Mouse (Mus musculus) granulocyte monocyte progenitor cell, adult 5-6 weeks (primary cell): ENCODE results near the gene Snx29. TPM values are rescaled to one million over a fixed set of nuclear protein-coding genes. Genes with fewer than 3 reads are reported as not detected.

Source experiments
- ATAC-seq: replicated peaks from 2 replicates; pipeline ENCODE4 v1.8.0; 2016; ENCODE audit warnings: mild to moderate bottlenecking, moderate TSS enrichment, inconsistent platforms; ENCODE audit not compliant: poor library complexity, severe bottlenecking
- total RNA-seq, 2 experiments: library from RNA; stranded (forward) in 1 of 2; stranded (reverse) in 1 of 2; fragments of 200-712, 200-1000 nt in 1 of 2; fragments of >200 nt in 1 of 2; fragmentation: Nextera tagmentation in 1 of 2; gene quantifications; 2 replicates each; pipeline ENCODE4 v1.2.3; 2014 to 2017

The Snx29 gene
- total RNA-seq, 2 experiments from 2014 or later = 7.8 to 21.2 TPM

DNA sequence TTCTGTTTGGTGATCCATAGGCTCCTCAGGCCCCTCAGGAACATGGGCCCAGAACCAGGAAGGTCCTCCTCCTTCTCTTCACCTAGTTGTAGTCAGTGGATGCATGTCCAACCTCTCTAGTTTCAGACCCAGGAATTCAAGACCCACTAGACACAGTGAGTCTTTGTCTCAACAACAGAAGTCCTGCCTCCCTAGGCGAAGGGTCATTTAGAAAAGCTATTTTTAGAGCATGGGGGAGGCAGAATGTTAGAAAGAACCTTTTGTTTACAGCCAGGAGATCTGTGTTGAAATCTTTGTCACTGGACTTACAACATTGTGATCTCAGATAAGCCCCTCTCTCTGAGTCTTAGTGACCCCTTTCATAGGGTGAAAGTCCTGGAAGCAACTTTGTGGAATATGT lies 334.4 kb downstream of the Snx29 start:
- no peak for ATAC-seq

DNA sequence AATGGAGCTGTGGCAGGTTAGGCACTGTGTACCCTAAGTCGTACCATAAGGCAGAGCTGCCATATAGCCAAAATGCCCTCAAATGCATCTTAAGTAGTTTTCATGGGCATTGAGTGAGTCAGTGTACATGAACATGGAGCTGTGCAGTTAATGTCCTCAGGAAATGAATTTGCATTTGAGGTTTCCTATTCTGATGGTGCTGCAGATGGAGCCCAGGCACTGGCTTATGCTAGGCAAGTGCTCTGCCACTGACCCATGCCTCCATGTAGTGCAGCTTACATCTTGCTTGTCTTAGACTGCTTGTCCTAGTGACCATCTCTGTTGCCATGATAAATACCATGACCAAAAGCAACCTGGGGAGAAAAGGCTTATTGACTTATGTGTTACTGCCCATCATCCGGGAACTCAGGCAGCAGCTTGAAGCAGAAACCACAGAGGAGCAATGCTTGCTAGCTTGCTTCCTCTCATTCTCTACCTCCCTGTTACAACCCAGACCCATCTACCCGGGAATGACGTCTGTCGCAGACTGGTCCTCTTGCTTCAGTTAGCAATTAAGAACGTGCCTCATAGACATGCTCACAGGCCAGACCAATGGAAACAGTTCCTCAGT lies 336.5 kb downstream of the Snx29 start:
- ATAC-seq = peak; percentile 62

DNA sequence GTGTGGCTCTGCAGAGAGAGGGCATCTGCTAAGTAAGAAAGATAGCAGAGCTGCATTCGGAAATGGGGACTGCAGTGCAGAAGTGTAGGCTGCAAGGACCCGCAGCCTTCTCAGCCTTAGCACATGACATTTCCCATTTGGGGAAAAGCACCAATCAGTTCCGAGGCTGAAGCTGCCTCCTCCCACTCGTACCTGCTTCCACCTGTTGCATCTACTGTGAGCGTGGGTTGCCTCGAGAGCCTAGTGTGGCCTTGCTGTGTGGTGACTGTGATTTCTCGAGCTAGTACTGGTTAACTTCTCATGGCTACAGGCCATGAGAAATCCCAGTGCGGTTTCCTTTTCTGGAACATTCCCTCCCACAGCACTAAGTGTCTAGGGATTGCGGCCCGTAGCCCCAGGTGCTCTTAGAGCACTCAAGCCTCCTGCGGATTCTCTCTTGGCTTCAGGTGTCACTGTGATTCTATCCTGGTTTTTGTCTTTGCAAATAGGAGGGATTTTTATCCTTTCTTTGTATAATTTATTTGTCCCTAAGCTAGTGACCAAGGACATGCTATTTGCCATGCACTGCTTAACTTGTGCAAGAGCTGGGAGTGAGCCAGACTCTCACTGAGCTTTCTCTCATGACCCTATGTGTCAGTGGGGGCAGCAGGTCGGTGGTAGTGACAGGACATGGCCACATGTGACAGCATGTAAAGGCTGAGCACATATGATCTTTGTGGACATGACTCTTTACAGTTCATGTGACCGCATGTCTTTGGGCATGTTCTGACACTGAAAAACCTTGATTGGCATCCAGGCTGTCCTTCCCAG lies 342.4 kb downstream of the Snx29 start:
- no peak for ATAC-seq

DNA sequence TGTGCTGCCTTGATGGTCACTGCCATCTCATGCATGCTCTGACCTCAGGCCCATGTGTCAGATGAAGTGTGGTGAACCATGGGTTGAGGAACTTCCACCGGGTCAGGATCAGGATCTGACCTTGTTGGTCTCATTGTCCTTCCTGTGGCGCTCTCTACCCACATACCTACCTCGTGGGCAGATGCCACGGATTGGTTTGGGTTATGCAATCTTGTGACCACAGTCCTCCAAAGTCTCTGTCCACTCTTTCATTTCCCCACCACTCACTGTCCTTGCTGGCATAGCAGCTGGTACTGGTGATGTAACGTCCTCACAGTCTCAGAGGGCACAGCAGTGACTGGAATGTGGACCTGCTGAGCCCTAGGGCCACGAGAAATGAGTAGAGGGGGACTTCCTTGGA lies 343.2 kb downstream of the Snx29 start:
- ATAC-seq = peak; percentile 94

DNA sequence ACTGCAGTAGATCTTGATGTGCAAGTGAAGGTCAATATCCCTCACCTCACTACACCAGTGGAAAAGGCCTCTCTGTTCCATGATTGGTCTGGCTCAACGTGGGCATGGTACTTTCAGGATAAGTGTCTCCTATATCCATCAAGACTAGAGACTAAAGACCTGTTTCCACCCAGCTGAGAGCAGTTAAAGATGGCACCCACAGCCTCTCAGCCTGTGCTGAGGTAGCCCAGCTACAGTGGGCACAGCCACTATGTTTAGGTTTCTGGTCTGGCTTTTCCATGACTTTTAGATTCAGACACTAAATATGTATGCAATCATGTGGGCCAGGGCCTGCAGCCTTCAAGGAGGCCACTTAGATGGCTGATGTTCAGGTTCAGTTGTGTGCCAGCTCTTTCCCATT lies 345.7 kb downstream of the Snx29 start:
- no peak for ATAC-seq

DNA sequence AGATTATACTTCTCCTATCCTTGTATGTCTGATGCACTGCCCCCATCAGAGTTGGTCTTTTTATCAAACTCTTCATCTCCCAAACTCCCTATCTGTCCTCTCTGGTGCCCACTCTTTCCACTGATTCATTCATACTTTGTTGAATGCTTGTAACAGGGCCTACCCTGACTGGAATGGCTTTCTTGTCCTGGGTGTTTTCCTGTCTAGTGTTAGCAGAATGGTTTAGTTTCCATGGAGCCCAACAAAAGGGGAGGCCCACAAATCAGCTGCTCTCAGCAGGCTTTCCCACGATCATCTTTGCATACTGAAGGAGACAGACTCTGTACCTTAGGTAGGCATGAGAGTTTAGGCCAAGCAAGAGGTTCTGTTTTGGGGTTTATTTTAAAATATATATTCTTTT lies 346.2 kb downstream of the Snx29 start:
- ATAC-seq = no peak

DNA sequence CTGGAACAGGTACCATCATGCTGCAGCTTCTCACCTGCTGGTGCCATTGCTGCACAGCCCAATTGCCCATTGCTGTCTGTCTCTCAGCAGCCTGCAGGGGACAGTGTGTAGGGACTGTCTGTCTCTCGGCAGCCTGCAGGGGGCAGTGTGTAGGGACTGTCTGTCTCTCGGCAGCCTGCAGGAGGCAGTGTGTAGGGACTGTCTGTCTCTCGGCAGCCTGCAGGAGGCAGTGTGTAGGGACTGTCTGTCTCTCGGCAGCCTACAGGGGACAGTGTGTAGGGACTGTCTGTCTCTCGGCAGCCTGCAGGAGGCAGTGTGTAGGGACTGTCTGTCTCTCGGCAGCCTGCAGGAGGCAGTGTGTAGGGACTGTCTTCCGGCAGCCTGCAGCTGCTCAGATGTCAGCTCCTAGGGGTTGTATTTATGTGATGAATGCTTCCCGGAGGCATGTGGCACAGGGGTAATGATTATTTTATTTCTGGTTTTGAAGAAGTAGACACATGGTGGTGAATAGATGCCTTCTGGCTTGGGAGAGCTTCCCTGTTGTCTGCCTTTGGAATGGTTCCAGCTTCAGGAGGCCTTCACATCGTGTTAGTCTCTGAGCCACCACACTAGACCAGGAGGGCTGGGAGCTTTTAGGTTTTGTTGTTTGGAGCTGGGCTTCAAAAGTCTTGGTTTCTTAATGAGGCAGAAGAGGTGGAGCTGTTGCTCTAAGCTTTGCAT lies 347.7 kb downstream of the Snx29 start:
- no peak for ATAC-seq

DNA sequence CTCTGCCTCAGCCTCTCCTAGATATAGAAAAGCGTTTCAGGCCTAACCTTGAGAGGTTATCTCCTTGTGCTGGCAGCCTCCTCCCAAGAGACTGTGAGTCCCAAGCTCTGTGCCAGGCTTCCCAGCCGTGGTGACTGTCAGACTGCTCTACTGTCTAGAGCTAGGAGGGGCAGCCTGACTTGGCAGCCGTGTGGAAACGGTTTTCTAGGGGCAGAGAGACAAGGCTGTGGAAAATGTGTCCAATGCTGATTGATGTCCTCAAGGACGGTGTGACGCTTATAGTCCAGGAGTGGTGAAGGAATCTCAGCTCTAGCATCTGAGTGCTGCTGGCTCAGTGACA lies 348.2 kb downstream of the Snx29 start:
- ATAC-seq = no peak

DNA sequence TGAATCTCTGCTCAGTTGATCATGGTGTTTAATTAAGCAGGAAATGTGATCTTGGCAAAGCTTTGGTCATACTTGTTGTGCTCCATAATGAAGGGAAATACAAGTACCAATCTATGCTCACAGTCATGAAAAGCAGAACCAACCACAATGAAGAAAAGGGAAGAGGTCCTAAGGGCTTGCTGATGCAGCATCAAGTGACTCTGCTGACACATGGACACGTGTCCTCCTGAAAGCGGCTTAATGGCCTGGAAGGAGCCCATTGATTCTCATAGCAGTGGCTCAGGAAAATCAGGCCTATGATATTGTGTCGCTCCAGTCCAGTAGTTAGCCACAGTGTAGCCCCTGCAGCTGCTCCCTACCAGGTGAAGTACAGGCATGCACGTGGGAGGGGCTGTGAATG lies 353.3 kb downstream of the Snx29 start:
- peak; percentile 98 for ATAC-seq

DNA sequence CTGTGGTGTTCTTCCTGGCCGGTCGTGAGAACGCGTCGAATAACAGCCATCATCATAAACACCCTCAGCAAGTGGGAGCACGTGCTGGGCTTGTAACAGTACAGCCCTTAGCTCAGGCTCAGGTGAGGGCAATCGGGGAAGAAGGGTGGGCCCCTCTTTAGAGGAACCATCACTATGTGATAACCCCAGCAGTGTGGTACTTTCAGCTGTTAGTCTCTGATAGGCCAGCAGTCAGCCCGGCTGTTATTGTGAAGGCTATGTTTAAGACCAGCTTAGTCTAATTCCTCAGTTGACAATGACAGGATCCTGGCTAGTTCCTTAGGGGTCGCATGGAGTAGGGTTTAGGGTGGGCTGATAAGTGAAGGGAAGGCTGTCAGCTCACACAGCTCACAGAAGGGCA lies 362.6 kb downstream of the Snx29 start:
- ATAC-seq = peak; percentile 25; the same call in 1 of the 2 replicates

DNA sequence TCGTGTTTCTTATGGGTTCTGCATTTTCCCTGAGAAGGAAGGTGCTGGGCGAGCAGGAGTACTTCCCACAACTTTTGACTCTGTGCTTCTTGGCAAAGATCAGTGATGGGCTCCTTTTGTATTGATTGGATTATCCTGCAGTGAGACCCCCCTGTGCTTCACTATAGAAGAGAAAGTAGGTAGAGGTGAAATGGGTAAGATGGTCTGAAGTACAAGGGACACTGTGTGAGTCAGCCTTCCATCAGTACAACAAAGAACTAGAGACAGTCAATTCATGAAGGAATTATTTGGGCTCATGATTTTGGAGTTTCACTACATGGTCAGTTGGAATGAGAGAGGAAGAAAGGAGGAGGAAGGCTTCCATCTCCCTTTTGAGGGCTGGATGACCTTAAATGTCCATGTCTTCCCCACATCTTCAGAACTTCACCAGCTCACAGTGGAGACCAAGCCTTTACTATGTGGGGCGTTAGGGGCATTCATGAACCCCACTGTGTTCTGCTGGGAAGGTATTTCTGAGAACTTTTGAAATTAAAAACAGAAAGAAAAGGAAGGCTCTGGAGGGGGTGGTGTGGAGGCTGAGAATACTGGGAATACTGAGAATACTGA lies 363.1 kb downstream of the Snx29 start:
- peak; percentile 50 for ATAC-seq

DNA sequence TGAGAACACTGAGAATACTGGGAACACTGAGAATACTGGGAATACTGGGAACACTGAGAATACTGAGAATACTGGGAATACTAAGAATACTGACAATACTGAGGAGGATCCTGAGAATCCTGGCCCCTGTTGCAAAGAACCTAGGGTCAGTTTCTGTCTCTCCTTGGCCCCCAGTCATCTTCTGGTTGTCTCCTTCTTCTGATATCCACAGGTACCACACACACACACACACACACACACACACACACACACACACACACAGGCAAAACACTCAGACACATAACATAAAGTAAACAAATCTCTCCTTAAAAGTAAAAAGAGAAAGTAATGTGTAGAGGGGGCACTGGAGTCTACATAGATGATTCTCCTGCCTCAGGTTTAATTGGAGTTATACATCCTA lies 365.1 kb downstream of the Snx29 start:
- peak; percentile 21 for ATAC-seq

DNA sequence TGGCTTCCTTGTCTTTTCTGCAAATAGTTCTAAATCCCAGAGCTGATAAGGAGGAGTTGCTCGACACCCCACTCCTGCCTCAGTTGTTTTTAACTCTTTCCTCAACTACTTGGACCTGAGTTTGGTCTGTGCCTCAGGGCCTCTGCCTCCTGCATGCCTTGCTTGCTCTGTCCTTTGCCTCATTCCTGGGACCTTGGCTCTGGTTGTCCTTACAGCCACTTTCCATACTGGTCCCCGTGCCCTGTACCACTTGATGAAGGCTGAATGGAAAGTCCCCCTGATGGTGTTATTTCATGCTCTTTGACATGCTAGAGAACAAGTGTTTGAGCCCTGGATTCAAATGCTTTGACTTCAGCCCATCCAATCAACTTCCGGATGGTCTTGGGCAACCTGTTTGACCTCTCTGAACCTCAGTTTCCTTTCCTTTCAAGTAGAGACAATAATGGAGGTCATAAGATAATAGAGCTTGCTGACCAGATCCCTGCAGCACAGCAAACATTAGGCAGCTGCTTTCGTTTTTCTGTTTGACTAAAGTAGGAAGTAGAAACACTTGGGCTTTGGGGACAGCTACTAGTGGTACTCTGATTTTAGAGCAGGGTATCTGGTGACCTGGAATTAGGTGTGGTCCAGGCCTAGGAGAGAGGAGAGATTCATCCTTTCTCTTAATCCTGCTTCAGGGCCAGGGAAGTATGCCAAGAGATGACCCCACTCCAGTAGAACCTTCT lies 365.7 kb downstream of the Snx29 start:
- ATAC-seq = peak; percentile 58

DNA sequence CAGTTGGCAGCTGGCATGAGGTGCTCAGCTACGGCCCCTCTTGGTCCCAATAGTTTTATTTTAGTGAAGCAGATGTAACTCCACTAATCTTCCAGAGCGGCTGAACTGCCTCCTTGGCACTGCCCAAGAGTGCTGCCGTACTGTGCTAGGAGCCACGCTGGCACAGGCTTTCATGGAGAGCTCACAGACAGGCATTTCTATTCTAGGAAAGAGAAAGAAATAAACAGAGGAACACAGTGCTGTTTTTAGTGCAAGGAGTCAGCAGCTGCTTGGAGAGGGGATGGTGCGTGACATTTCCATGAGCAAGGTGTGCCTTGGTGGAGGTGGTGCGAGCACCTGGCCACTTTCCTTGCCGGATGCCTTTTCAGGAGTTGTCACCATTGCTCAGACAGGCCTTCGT lies 367.4 kb downstream of the Snx29 start:
- ATAC-seq = no peak

DNA sequence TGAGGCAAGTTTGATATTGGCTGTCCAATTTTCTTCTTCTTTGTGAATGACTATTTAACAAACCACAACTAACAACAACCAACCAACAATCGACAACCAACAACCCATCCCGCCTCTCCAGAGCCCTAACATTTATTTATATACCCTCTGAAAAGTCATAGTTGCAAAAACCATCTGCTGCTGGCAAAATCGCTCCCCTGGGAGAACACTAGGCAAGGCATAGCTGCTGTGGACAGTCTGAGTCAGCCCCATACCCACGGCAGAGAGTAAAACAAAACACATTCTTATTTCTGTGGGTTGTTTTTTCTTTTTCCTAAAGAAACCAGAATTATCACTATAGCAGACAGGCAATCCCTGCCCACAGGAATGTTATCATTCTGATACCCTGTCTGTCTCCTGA lies 368.0 kb downstream of the Snx29 start:
- no peak for ATAC-seq

DNA sequence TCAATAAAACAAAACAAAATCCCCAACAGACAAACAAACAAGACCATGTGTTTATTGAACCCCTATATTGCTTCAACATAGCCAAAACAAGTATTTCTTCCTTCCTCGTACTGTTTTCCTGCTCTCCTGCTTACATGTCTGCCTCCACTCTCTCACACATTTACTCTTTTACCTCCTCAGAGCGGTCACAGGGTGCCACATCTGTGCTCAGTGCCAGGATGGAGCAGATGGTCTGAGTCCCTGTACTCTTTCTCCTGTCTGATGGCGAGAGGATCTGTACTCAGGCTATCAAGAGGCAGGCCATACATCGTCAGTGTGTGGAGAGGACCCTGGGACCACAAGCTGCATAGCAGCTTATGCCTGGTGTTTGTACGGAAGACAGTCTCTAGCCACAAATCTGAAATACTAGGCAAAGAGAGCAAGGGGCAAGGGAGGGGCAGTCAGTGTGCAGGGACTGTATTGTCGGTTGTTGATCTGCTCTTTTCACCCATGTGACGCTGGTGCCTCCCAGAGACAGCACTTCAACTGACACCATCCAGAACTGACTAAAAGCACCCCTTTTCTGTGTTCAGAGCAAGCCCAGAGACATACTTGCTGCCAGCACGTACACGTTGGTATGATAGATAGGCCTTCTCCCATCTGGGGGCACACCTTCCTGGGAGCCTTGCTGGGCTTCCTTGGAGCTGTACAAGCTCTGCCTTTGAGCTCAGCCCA lies 368.9 kb downstream of the Snx29 start:
- ATAC-seq = no peak

DNA sequence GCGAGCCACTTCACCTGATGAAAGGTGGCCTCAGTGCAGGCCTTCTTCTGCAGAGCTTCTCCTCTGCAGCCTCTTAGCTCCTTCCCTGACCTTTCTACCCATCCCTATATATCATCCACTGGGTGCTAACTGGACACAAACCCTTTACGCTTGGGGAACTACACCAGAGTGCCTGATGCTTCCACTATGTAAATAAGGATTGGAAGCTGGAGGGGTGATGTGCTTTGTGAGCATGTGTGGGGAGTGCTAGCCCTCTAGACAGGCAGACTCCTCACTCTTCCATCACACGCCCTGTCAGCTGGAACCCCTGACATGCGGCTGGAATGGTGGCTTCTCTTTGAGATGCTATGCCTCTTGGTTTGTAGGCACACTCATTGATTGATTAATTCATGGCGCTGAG lies 370.0 kb downstream of the Snx29 start:
- no peak for ATAC-seq

DNA sequence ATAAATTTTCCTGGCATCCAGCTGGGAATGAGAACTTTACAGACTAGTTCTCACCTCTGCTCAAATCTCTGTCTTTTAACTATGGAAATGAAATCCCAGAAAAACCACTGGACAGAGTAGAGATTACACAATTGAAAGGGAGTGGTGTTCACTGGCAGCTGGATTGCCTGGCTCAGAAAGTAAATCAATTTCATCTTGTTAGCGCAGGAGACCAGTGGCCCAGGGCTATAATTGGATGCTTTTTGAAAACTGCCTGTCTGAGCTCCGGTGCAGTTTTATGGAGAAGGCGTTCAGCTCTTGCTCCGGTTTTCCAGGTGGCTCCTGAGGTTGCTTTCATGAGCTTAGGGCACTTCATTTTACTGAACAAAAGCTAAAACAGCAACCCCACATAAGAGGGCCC lies 371.7 kb downstream of the Snx29 start:
- no peak for ATAC-seq

DNA sequence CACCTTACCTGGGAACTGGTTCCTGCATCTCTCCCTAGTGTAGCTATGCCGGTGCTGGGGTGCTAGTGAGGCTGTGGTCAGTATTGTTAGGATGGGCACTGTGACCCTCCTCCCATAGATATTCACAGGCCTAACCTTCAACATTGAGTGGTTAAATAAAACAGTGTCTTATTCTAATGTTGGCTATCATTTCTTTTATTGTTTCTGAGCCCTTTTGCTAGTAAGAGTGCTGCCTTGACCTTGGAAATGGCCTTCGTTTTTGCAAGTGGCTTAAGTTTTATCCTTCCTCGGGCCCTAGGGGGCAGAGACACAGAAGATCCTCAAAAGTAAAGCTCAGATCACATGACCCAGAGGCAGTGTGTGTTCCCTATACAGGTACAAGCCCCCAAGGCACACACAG lies 374.1 kb downstream of the Snx29 start:
- ATAC-seq = no peak
